In genomic region chr6:28642909-28643308, GRCm38 (mm10) we compare ENCODE assay signal across 26 mouse cellular contexts.
A peak's percentile ranks its signal among the peaks of the same experiment; 100 is the strongest.
DNase-seq lines count a peak whose midpoint lies in the region; ATAC-seq and TF ChIP-seq lines count a peak whose summit lies in the region.
"Had no signal": no experiment of that assay in that cellular context is flagged by ENCODE, and none has a peak within 500 bp of the region (broad histone marks: within the 10 kb centered on the region; RNA-seq: fewer than 3 reads in every experiment).

No protein-coding gene starts in this region.

- no peaks in the 10 kb centered on the region for H3K36me3 ChIP-seq in forebrain, postnatal 0 days (ENCODE audit: insufficient read depth)
- H3K36me3 ChIP-seq in forebrain, embryonic 10.5 days (replicated peaks): no peaks in the 10 kb centered on the region
- no peaks in the 10 kb centered on the region for H3K36me3 ChIP-seq in lung, embryonic 14.5 days (ENCODE audit: insufficient read depth)
- H3K36me3 ChIP-seq: forebrain, embryonic 12.5 days; liver, embryonic 15.5 days; stomach, embryonic 15.5 days had no signal

- H3K4me2 ChIP-seq in forebrain, postnatal 0 days (ENCODE audit: low read depth): no peak overlapping the region
- no peak overlapping the region for H3K4me2 ChIP-seq in lung, embryonic 14.5 days
- H3K4me2 ChIP-seq: forebrain, embryonic 12.5 days; liver, embryonic 15.5 days; stomach, embryonic 15.5 days had no signal

- no peak overlapping the region for H3K9ac ChIP-seq in forebrain, postnatal 0 days
- no peak overlapping the region for H3K9ac ChIP-seq in lung, embryonic 14.5 days
- H3K9ac ChIP-seq: forebrain, embryonic 12.5 days; liver, embryonic 15.5 days; stomach, embryonic 15.5 days had no signal

- no peaks in the 10 kb centered on the region for H3K27me3 ChIP-seq in forebrain, postnatal 0 days (ENCODE audit: insufficient read depth, low read length)
- no peaks in the 10 kb centered on the region for H3K27me3 ChIP-seq in forebrain, embryonic 10.5 days (ENCODE audit: poor library complexity, severe bottlenecking)
- no peaks in the 10 kb centered on the region for H3K27me3 ChIP-seq in lung, embryonic 14.5 days (ENCODE audit: insufficient read depth, low read length)
- H3K27me3 ChIP-seq: forebrain, embryonic 12.5 days; liver, embryonic 15.5 days; megakaryocyte, embryonic 14.5 days; stomach, embryonic 15.5 days had no signal

- H3K27ac ChIP-seq in forebrain, postnatal 0 days (ENCODE audit: low read depth, low read length): no peak overlapping the region
- H3K27ac ChIP-seq in forebrain, embryonic 10.5 days: no peak overlapping the region
- H3K27ac ChIP-seq in lung, embryonic 14.5 days (ENCODE audit: low read depth): no peak overlapping the region
- H3K27ac ChIP-seq: forebrain, embryonic 12.5 days; heart, embryonic 10.5 days; kidney, postnatal 0 days; liver, embryonic 15.5 days; stomach, embryonic 15.5 days had no signal

- H3K4me3 ChIP-seq in forebrain, postnatal 0 days (ENCODE audit: low read depth, low read length): no peak overlapping the region
- no peak overlapping the region for H3K4me3 ChIP-seq in forebrain, embryonic 10.5 days
- no peak overlapping the region for H3K4me3 ChIP-seq in lung, embryonic 14.5 days (ENCODE audit: low read depth, low read length)
- H3K4me3 ChIP-seq: forebrain, embryonic 12.5 days; heart, embryonic 10.5 days; liver, embryonic 15.5 days; megakaryocyte, embryonic 14.5 days; stomach, embryonic 15.5 days had no signal

- H3K4me1 ChIP-seq in forebrain, postnatal 0 days (ENCODE audit: insufficient read depth): peaks cover 8% of the 10 kb centered on the region; the same call in 1 of the 2 replicates
- H3K4me1 ChIP-seq in forebrain, embryonic 10.5 days: peaks cover 13% of the 10 kb centered on the region
- no peaks in the 10 kb centered on the region for H3K4me1 ChIP-seq in lung, embryonic 14.5 days (ENCODE audit: insufficient read depth)
- H3K4me1 ChIP-seq: heart, embryonic 10.5 days; liver, embryonic 15.5 days had no signal

- ATAC-seq in forebrain, postnatal 0 days: peak; percentile 68; the same call in 1 of the 2 replicates
- ATAC-seq in lung, embryonic 14.5 days (ENCODE audit: insufficient read depth): no peak; the same call in 1 of the 2 replicates
- ATAC-seq: activated CD4-positive, CD25-positive, alpha-beta regulatory T cell, adult 4 months; inflammation-experienced regulatory T-cells, adult 6 months; midbrain, embryonic 16.5 days had no signal

- no peaks in the 10 kb centered on the region for H3K9me3 ChIP-seq in forebrain, postnatal 0 days (ENCODE audit: low read length)
- H3K9me3 ChIP-seq in forebrain, embryonic 10.5 days: no peaks in the 10 kb centered on the region
- H3K9me3 ChIP-seq in lung, embryonic 14.5 days (ENCODE audit: low read depth, low read length): no peaks in the 10 kb centered on the region
- H3K9me3 ChIP-seq: forebrain, embryonic 12.5 days; G1E; heart, embryonic 10.5 days; liver, embryonic 15.5 days; megakaryocyte, embryonic 14.5 days; stomach, embryonic 15.5 days had no signal

- DNase-seq in forebrain, postnatal 0 days: no peak
- DNase-seq in forebrain, embryonic 10.5 days (ENCODE audit: extremely low spot score, low spot score): no peak
- DNase-seq in lung, embryonic 14.5 days: peak; percentile 38
- DNase-seq in lung, postnatal 14 days: no peak
- DNase-seq in 3T3-L1 (ENCODE audit: low read depth, low spot score): peak; percentile 47
- DNase-seq in adipocyte (ENCODE audit: low spot score): peak; percentile 70
- DNase-seq in thymus, adult 18-20 months: no peak
- DNase-seq: adrenal gland, postnatal 25 days; cerebellum, adult 11 months; cerebellum, adult 9-11 months; heart, postnatal 4 days; kidney, adult 18-20 months; layer of hippocampus, adult 9-11 months; liver; lung, postnatal 36 days; thymus, postnatal 4 days had no signal

- no peak for TF ChIP-seq CTCF in forebrain, postnatal 0 days (IDR thresholded peaks at IDR 0.05; ENCODE audit: low read depth)
- TF ChIP-seq CTCF in lung, embryonic 14.5 days (IDR thresholded peaks at IDR 0.05; ENCODE audit: low read depth): no peak

- 28% methylated on average over 2 of the region's 2 CpGs for WGBS in forebrain, postnatal 0 days
- 74% methylated on average over 2 of the region's 2 CpGs for WGBS in forebrain, embryonic 10.5 days
- WGBS in lung, embryonic 14.5 days: 55% methylated on average over 2 of the region's 2 CpGs

Comparison
In these comparisons a context has a peak if more than half of its experiments do, and no peak if none do; other contexts are left out.
1. DNase-seq: peak in lung, embryonic 14.5 days (single experiment), 3T3-L1 (single experiment) and adipocyte (single experiment); none in forebrain, postnatal 0 days (single experiment), forebrain, embryonic 10.5 days (single experiment), lung, postnatal 14 days (single experiment) and thymus, adult 18-20 months (0 of 2).